Mouse (Mus musculus) kidney, embryonic 16.5 days (tissue): ENCODE results near the gene Ppargc1a. TPM values are rescaled to one million over a fixed set of nuclear protein-coding genes. Genes with fewer than 3 reads are reported as not detected.
A peak's percentile ranks its signal among the peaks of the same experiment; 100 is the strongest.

Experiments
- ATAC-seq: fragments of 200-750 bp; cut with Nextera tagmentation; 2 replicates; pipeline ENCODE4 v1.8.0; 2017; ENCODE audit warnings: moderate TSS enrichment; ENCODE audit not compliant: low FRiP score, low TSS enrichment
- H3K27ac ChIP-seq: fragments of 300-500 bp; sonication (generic); 2 replicates; pipeline ENCODE4 v1.5.1; 2014; ENCODE audit warnings: low read length
- H3K27me3 ChIP-seq: fragments of 300-500 bp; sonication (generic); 2 replicates; pipeline ENCODE4 v1.6.1; 2014; ENCODE audit warnings: low read length, control low read depth, mixed read lengths; ENCODE audit not compliant: insufficient read depth
- H3K36me3 ChIP-seq: fragments of 300-500 bp; sonication (generic); 2 replicates; pipeline ENCODE4 v1.6.1; 2014; ENCODE audit warnings: low read length, control low read depth, mixed read lengths; ENCODE audit not compliant: insufficient read depth
- H3K4me1 ChIP-seq: fragments of 300-500 bp; sonication (generic); 2 replicates; pipeline ENCODE4 v1.6.1; 2014; ENCODE audit warnings: low read length, control low read depth, mixed read lengths; ENCODE audit not compliant: insufficient read depth
- H3K4me2 ChIP-seq: fragments of 300-500 bp; sonication (generic); replicated peaks from 2 replicates; pipeline ENCODE4 v1.6.1; 2014; ENCODE audit warnings: low read depth, low read length
- H3K4me3 ChIP-seq: fragments of 300-500 bp; sonication (generic); 2 replicates; pipeline ENCODE4 v1.5.1; 2014; ENCODE audit warnings: mild to moderate bottlenecking, low read length
- H3K9ac ChIP-seq: fragments of 300-500 bp; sonication (generic); replicated peaks from 2 replicates; pipeline ENCODE4 v1.6.1; 2014; ENCODE audit warnings: low read length
- H3K9me3 ChIP-seq: fragments of 300-500 bp; sonication (generic); 2 replicates; pipeline ENCODE4 v1.6.1; 2016; ENCODE audit warnings: low read length, control low read depth
- WGBS: fragments of 180-500 bp; shearing (Covaris S2); extraction: QIAGEN DNeasy Blood & Tissue Kit; methylation state at CpG from one replicate; pipeline ENCODE4 v1.1.7; 2014; 5-methylcytosine and 5-hydroxymethylcytosine counted together
- polyA plus RNA-seq: library from polyadenylated mRNA; unstranded; fragments of >200 nt; fragmentation: Nextera tagmentation; extraction: Ambion mirVana; gene quantifications from 2 replicates; pipeline ENCODE4 v1.2.1, GENCODE M21; 2015

Ppargc1a gene
- polyA plus RNA-seq, 1 experiment from 2014 or later, result 24.5 TPM

GRCm38 (mm10) chr5:51541557-51541956 lies 26.0 kb downstream of the Ppargc1a start:
- no peak overlapping the region for H3K4me3 ChIP-seq
- H3K9ac ChIP-seq, result no peak overlapping the region
- no peaks in the 10 kb centered on the region for H3K9me3 ChIP-seq
- H3K4me2 ChIP-seq, result no peak overlapping the region
- H3K27me3 ChIP-seq, result no peaks in the 10 kb centered on the region
- WGBS, result 64% methylated on average over 3 of the region's 3 CpGs
- ATAC-seq, result no peak
- H3K27ac ChIP-seq, result no peak overlapping the region
- H3K4me1 ChIP-seq, result 0 out of 2 replicates have a peak, but pooled peaks cover 3% of the 10 kb centered on the region
- no peaks in the 10 kb centered on the region for H3K36me3 ChIP-seq

GRCm38 (mm10) chr5:51540816-51541215 lies 26.7 kb downstream of the Ppargc1a start:
- no peaks in the 10 kb centered on the region for H3K36me3 ChIP-seq
- no peak overlapping the region for H3K4me2 ChIP-seq
- no peak overlapping the region for H3K4me3 ChIP-seq
- H3K9me3 ChIP-seq, result no peaks in the 10 kb centered on the region
- no peak overlapping the region for H3K9ac ChIP-seq
- 85% methylated on average over 4 of the region's 4 CpGs for WGBS
- no peaks in the 10 kb centered on the region for H3K27me3 ChIP-seq
- ATAC-seq, result no peak
- no peak overlapping the region for H3K27ac ChIP-seq
- 0 out of 2 replicates have a peak, but pooled peaks cover 3% of the 10 kb centered on the region for H3K4me1 ChIP-seq

- no peak for ATAC-seq
- Histone ChIP-seq H3K4me3 (no peak overlapping the region), H3K4me2 (no peak overlapping the region), H3K4me1 (0 out of 2 replicates have a peak, but pooled peaks cover 3% of the 10 kb centered on the region), H3K36me3 (no peaks in the 10 kb centered on the region), H3K27ac (no peak overlapping the region), H3K27me3 (no peaks in the 10 kb centered on the region), H3K9ac (no peak overlapping the region), H3K9me3 (no peaks in the 10 kb centered on the region)
Observed at GRCm38 (mm10) chr5:51539563-51539962, 28.0 kb downstream of the Ppargc1a start.

GRCm38 (mm10) chr5:51538319-51538718 lies 29.2 kb downstream of the Ppargc1a start:
- ATAC-seq, result no peak
- Histone ChIP-seq H3K4me1 (0 out of 2 replicates have a peak, but pooled peaks cover 3% of the 10 kb centered on the region), H3K4me3 (no peak overlapping the region), H3K4me2 (no peak overlapping the region), H3K9me3 (no peaks in the 10 kb centered on the region), H3K27me3 (no peaks in the 10 kb centered on the region), H3K27ac (no peak overlapping the region), H3K36me3 (no peaks in the 10 kb centered on the region), H3K9ac (no peak overlapping the region)
- 81% methylated on average over 6 of the region's 6 CpGs for WGBS

GRCm38 (mm10) chr5:51537646-51538030 lies 29.9 kb downstream of the Ppargc1a start:
- Histone ChIP-seq H3K27me3 (no peaks in the 10 kb centered on the region), H3K27ac (no peak overlapping the region), H3K36me3 (no peaks in the 10 kb centered on the region)

GRCm38 (mm10) chr5:51537009-51537645 lies 30.4 kb downstream of the Ppargc1a start:
- no peak overlapping the region for H3K27ac ChIP-seq
- 62% methylated on average over 7 of the region's 7 CpGs for WGBS
- H3K4me3 ChIP-seq, result no peak overlapping the region
- H3K4me2 ChIP-seq, result no peak overlapping the region
- H3K9me3 ChIP-seq, result no peaks in the 10 kb centered on the region
- no peaks in the 10 kb centered on the region for H3K27me3 ChIP-seq
- H3K9ac ChIP-seq, result no peak overlapping the region
- 0 out of 2 replicates have a peak, but pooled peaks cover 3% of the 10 kb centered on the region for H3K4me1 ChIP-seq
- H3K36me3 ChIP-seq, result no peaks in the 10 kb centered on the region
- ATAC-seq, result no peak

More at GRCm38 (mm10) chr5:51537646-51538030, 29.9 kb downstream of the Ppargc1a start:
- ATAC-seq, result no peak
- Histone ChIP-seq H3K4me1 (0 out of 2 replicates have a peak, but pooled peaks cover 3% of the 10 kb centered on the region), H3K9ac (no peak overlapping the region), H3K4me3 (no peak overlapping the region), H3K4me2 (no peak overlapping the region), H3K9me3 (no peaks in the 10 kb centered on the region)

GRCm38 (mm10) chr5:51534456-51534855 lies 33.1 kb downstream of the Ppargc1a start:
- no peak overlapping the region for H3K27ac ChIP-seq
- H3K36me3 ChIP-seq, result no peaks in the 10 kb centered on the region
- H3K4me3 ChIP-seq, result no peak overlapping the region
- H3K9me3 ChIP-seq, result no peaks in the 10 kb centered on the region
- 85% methylated on average over 1 of the region's 1 CpGs for WGBS
- H3K4me2 ChIP-seq, result no peak overlapping the region
- no peak overlapping the region for H3K9ac ChIP-seq
- no peaks in the 10 kb centered on the region for H3K27me3 ChIP-seq
- ATAC-seq, result no peak
- 0 out of 2 replicates have a peak, but pooled peaks cover 3% of the 10 kb centered on the region for H3K4me1 ChIP-seq

- ATAC-seq, result no peak
- no peaks in the 10 kb centered on the region for H3K27me3 ChIP-seq
- 95% methylated on average over 1 of the region's 1 CpGs for whole genome bisulfite sequencing
- no peak overlapping the region for H3K4me2 ChIP-seq
- H3K9ac ChIP-seq, result no peak overlapping the region
- H3K4me1 ChIP-seq, result peaks cover 4% of the 10 kb centered on the region; the same call in 1 of the 2 replicates
- H3K27ac ChIP-seq, result no peak overlapping the region
- no peak overlapping the region for H3K4me3 ChIP-seq
- H3K36me3 ChIP-seq, result no peaks in the 10 kb centered on the region
- H3K9me3 ChIP-seq, result no peaks in the 10 kb centered on the region
Observed at GRCm38 (mm10) chr5:51531286-51531685, 36.2 kb downstream of the Ppargc1a start.

GRCm38 (mm10) chr5:51529444-51529843 lies 38.1 kb downstream of the Ppargc1a start:
- ATAC-seq, result no peak
- no peak overlapping the region for H3K9ac ChIP-seq
- no peak overlapping the region for H3K4me2 ChIP-seq
- H3K4me3 ChIP-seq, result no peak overlapping the region
- H3K27me3 ChIP-seq, result no peaks in the 10 kb centered on the region
- no peaks in the 10 kb centered on the region for H3K36me3 ChIP-seq
- H3K27ac ChIP-seq, result no peak overlapping the region
- WGBS, result 78% methylated on average over 2 of the region's 2 CpGs
- peaks cover 4% of the 10 kb centered on the region; the same call in 1 of the 2 replicates for H3K4me1 ChIP-seq
- H3K9me3 ChIP-seq, result no peaks in the 10 kb centered on the region

- Histone ChIP-seq H3K9me3 (no peaks in the 10 kb centered on the region), H3K4me1 (peaks cover 4% of the 10 kb centered on the region; the same call in 1 of the 2 replicates), H3K36me3 (no peaks in the 10 kb centered on the region), H3K27me3 (no peaks in the 10 kb centered on the region), H3K9ac (no peak overlapping the region), H3K4me2 (no peak overlapping the region), H3K4me3 (no peak overlapping the region), H3K27ac (peak overlapping the region; percentile 66)
- ATAC-seq, result peak; percentile 35; the same call in 1 of the 2 replicates
Observed at GRCm38 (mm10) chr5:51528165-51528498, 39.4 kb downstream of the Ppargc1a start.
